Mouse (Mus musculus): Measurements from ENCODE around the gene Dph6.

GRCm38 (mm10) chr2:114593393-114593792 lies 61.4 kb downstream of the Dph6 start:
- no peak for TF ChIP-seq FLI1 (IDR thresholded peaks at IDR 0.05; ENCODE audit: low read length)
- TF ChIP-seq GATA1 (IDR thresholded peaks at IDR 0.05; ENCODE audit: borderline replicate concordance, low read length): no peak

Measured in megakaryocyte, embryonic 14.5 days (primary cell).